Mouse (Mus musculus): ENCODE results near the gene Padi6.

DNA sequence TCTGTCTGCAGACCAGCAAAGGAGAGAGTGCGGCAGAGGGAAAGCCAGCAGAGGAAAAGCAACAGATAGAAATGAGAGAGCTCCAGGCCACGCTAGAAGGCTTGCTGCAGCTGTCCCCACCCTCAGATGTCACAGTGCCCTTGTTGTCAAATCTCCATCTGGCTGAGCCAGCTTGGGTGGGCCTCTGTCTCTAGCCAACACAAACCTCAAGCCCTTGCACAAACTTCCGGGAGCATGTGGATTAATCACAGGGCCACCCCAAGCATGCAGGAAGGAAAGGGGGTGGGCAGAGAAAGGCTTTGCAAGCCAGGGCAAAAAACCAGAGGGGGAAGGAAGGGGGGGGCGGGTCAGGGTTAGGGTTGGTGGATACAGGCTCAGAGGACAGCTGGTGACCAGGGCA is 45.0 kb upstream of the Padi6 start:
- no peak for TF ChIP-seq CTCF (IDR thresholded peaks at IDR 0.05; ENCODE audit: low read depth)
- TF ChIP-seq EP300 (IDR thresholded peaks at IDR 0.05; ENCODE audit: low read depth) = no peak

All from heart, postnatal 0 days (tissue).